Mouse (Mus musculus) stomach, embryonic 14.5 days (tissue): Measurements from ENCODE around the gene Msmp. TPM values are rescaled to one million over a fixed set of nuclear protein-coding genes. Genes with fewer than 3 reads are reported as not detected.
"Not testable (repeated sequence)": the region's sequence is repeated elsewhere in the genome, so short reads cannot be mapped to it uniquely, and the experiment has no call there.

Source experiments
- ATAC-seq: fragments of 200-750 bp; cut with Nextera tagmentation; 2 replicates; pipeline ENCODE4 v1.8.0; 2017; ENCODE audit warnings: low read depth, moderate TSS enrichment; ENCODE audit not compliant: insufficient number of reproducible peaks, insufficient read depth, low FRiP score
- H3K27ac ChIP-seq: fragments of 300-500 bp; sonication (generic); 2 replicates; pipeline ENCODE4 v1.5.1; 2014; ENCODE audit warnings: mild to moderate bottlenecking, low read length, moderate library complexity, mixed read lengths
- H3K27me3 ChIP-seq: fragments of 300-500 bp; sonication (generic); 2 replicates; pipeline ENCODE4 v1.6.1; 2014; ENCODE audit warnings: low read length, control low read depth, mixed read lengths; ENCODE audit not compliant: control insufficient read depth, insufficient read depth
- H3K36me3 ChIP-seq: fragments of 300-500 bp; sonication (generic); 2 replicates; pipeline ENCODE4 v1.6.1; 2014; ENCODE audit warnings: mild to moderate bottlenecking, control low read depth, low read length, moderate library complexity, mixed read lengths; ENCODE audit not compliant: control insufficient read depth, insufficient read depth
- H3K4me1 ChIP-seq: fragments of 300-500 bp; sonication (generic); 2 replicates; pipeline ENCODE4 v1.6.1; 2014; ENCODE audit warnings: low read length, control low read depth, mixed read lengths; ENCODE audit not compliant: control insufficient read depth, insufficient read depth
- H3K4me2 ChIP-seq: fragments of 300-500 bp; sonication (generic); replicated peaks from 2 replicates; pipeline ENCODE4 v1.6.1; 2014; ENCODE audit warnings: low read depth, low read length, control low read depth
- H3K4me3 ChIP-seq: fragments of 300-500 bp; sonication (generic); 2 replicates; pipeline ENCODE4 v1.5.1; 2014; ENCODE audit warnings: low read depth, low read length, control low read depth
- H3K9ac ChIP-seq: fragments of 300-500 bp; sonication (generic); replicated peaks from 2 replicates; pipeline ENCODE4 v1.6.1; 2014; ENCODE audit warnings: low read depth, mild to moderate bottlenecking, control low read depth, low read length, moderate library complexity, mixed read lengths
- H3K9me3 ChIP-seq: fragments of 300-500 bp; sonication (generic); 2 replicates; pipeline ENCODE4 v1.6.1; 2016; ENCODE audit warnings: low read depth, low read length, control low read depth; ENCODE audit not compliant: control insufficient read depth
- WGBS: fragments of 180-500 bp; shearing (Covaris S2); extraction: QIAGEN DNeasy Blood & Tissue Kit; methylation state at CpG from one replicate; pipeline ENCODE4 v1.1.7; 2014; 5-methylcytosine and 5-hydroxymethylcytosine counted together
- polyA plus RNA-seq: library from polyadenylated mRNA; unstranded; fragments of >200 nt; fragmentation: Nextera tagmentation; extraction: Ambion mirVana; gene quantifications from 2 replicates; pipeline ENCODE4 v1.2.1, GENCODE M21; 2014

Msmp gene
- polyA plus RNA-seq, 1 experiment from 2014 or later, result 1.0 TPM

GRCm38 (mm10) chr4:43598650-43599380 lies 14.5 kb upstream of the Msmp start:
- Histone ChIP-seq H3K4me3 (no peak overlapping the region), H3K4me1 (no peaks in the 10 kb centered on the region), H3K4me2 (no peak overlapping the region), H3K27ac (no peak overlapping the region), H3K27me3 (no peaks in the 10 kb centered on the region), H3K9me3 (no peaks in the 10 kb centered on the region), H3K9ac (no peak overlapping the region), H3K36me3 (no peaks in the 10 kb centered on the region)
- ATAC-seq, result no peak
- WGBS, result 82% methylated on average over 7 of the region's 7 CpGs

GRCm38 (mm10) chr4:43598200-43598599 lies 13.9 kb upstream of the Msmp start:
- ATAC-seq, result no peak

GRCm38 (mm10) chr4:43596597-43596996 lies 12.3 kb upstream of the Msmp start:
- not testable (repeated sequence) for H3K9me3 ChIP-seq, H3K4me1 ChIP-seq, H3K27me3 ChIP-seq, H3K27ac ChIP-seq, H3K9ac ChIP-seq, H3K4me2 ChIP-seq, H3K4me3 ChIP-seq, ATAC-seq, H3K36me3 ChIP-seq
- WGBS, result 79% methylated on average over 2 of the region's 2 CpGs

More at GRCm38 (mm10) chr4:43598200-43598599, 13.9 kb upstream of the Msmp start:
- Histone ChIP-seq H3K4me3 (no peak overlapping the region), H3K36me3 (no peaks in the 10 kb centered on the region), H3K4me1 (no peaks in the 10 kb centered on the region), H3K4me2 (no peak overlapping the region), H3K9me3 (no peaks in the 10 kb centered on the region), H3K27ac (no peak overlapping the region), H3K9ac (no peak overlapping the region), H3K27me3 (no peaks in the 10 kb centered on the region)
- WGBS, result 75% methylated on average over 4 of the region's 4 CpGs

- Histone ChIP-seq H3K4me3 (no peak overlapping the region), H3K27me3 (no peaks in the 10 kb centered on the region), H3K36me3 (no peaks in the 10 kb centered on the region), H3K27ac (no peak overlapping the region), H3K9me3 (no peaks in the 10 kb centered on the region), H3K9ac (no peak overlapping the region), H3K4me2 (no peak overlapping the region), H3K4me1 (no peaks in the 10 kb centered on the region)
- ATAC-seq, result no peak
- 54% methylated on average over 3 of the region's 3 CpGs for WGBS
Observed at GRCm38 (mm10) chr4:43593453-43593852, 9.2 kb upstream of the Msmp start.

- Histone ChIP-seq H3K4me2 (no peak overlapping the region), H3K27ac (no peak overlapping the region), H3K4me1 (no peaks in the 10 kb centered on the region), H3K36me3 (no peaks in the 10 kb centered on the region), H3K9me3 (no peaks in the 10 kb centered on the region), H3K9ac (no peak overlapping the region), H3K27me3 (no peaks in the 10 kb centered on the region), H3K4me3 (no peak overlapping the region)
- WGBS, result 68% methylated on average over 3 of the region's 3 CpGs
- no peak for ATAC-seq
Observed at GRCm38 (mm10) chr4:43591961-43592360, 7.7 kb upstream of the Msmp start.

GRCm38 (mm10) chr4:43591543-43591942 lies 7.2 kb upstream of the Msmp start:
- H3K36me3 ChIP-seq, result no peaks in the 10 kb centered on the region
- H3K27me3 ChIP-seq, result no peaks in the 10 kb centered on the region
- WGBS, result 58% methylated on average over 5 of the region's 5 CpGs

GRCm38 (mm10) chr4:43587681-43588080 lies 3.4 kb upstream of the Msmp start:
- Histone ChIP-seq H3K4me1 (no peaks in the 10 kb centered on the region), H3K9me3 (no peaks in the 10 kb centered on the region), H3K27me3 (no peaks in the 10 kb centered on the region), H3K27ac (no peak overlapping the region), H3K9ac (no peak overlapping the region), H3K4me3 (no peak overlapping the region), H3K36me3 (peaks cover 15% of the 10 kb centered on the region), H3K4me2 (no peak overlapping the region)
- ATAC-seq, result no peak
- 51% methylated on average over 7 of the region's 7 CpGs for WGBS

More at GRCm38 (mm10) chr4:43591543-43591942, 7.2 kb upstream of the Msmp start:
- no peak for ATAC-seq
- no peak overlapping the region for H3K9ac ChIP-seq
- no peak overlapping the region for H3K4me2 ChIP-seq
- H3K4me3 ChIP-seq, result no peak overlapping the region
- H3K9me3 ChIP-seq, result no peaks in the 10 kb centered on the region
- no peak overlapping the region for H3K27ac ChIP-seq
- H3K4me1 ChIP-seq, result no peaks in the 10 kb centered on the region

GRCm38 (mm10) chr4:43586411-43586810 lies 2.1 kb upstream of the Msmp start:
- no peaks in the 10 kb centered on the region for H3K27me3 ChIP-seq
- peaks cover 27% of the 10 kb centered on the region for H3K36me3 ChIP-seq
- no peaks in the 10 kb centered on the region for H3K9me3 ChIP-seq
- no peak for ATAC-seq
- H3K27ac ChIP-seq, result no peak overlapping the region
- H3K4me3 ChIP-seq, result no peak overlapping the region
- no peak overlapping the region for H3K9ac ChIP-seq
- 67% methylated on average over 8 of the region's 8 CpGs for WGBS
- no peak overlapping the region for H3K4me2 ChIP-seq
- no peaks in the 10 kb centered on the region for H3K4me1 ChIP-seq

GRCm38 (mm10) chr4:43585682-43586081 lies 1.4 kb upstream of the Msmp start:
- no peaks in the 10 kb centered on the region for H3K27me3 ChIP-seq
- no peak for ATAC-seq
- no peak overlapping the region for H3K9ac ChIP-seq
- H3K4me1 ChIP-seq, result no peaks in the 10 kb centered on the region
- H3K36me3 ChIP-seq, result peaks cover 35% of the 10 kb centered on the region
- no peak overlapping the region for H3K4me2 ChIP-seq
- WGBS, result 49% methylated on average over 10 of the region's 10 CpGs
- H3K9me3 ChIP-seq, result no peaks in the 10 kb centered on the region
- no peak overlapping the region for H3K4me3 ChIP-seq
- no peak overlapping the region for H3K27ac ChIP-seq
